Mouse (Mus musculus): Measurements from ENCODE around the gene Glp2r. TPM values are rescaled to one million over a fixed set of nuclear protein-coding genes. Genes with fewer than 3 reads are reported as not detected.
A peak's percentile ranks its signal among the peaks of the same experiment; 100 is the strongest.

Glp2r gene
- polyA plus RNA-seq, 1 experiment, result 0.03 TPM

GRCm38 (mm10) chr11:67723231-67724013 is 47.5 kb downstream of the Glp2r start:
- 75% methylated on average over 8 of the region's 8 CpGs for WGBS
- TF ChIP-seq CTCF (IDR thresholded peaks at IDR 0.05; ENCODE audit: borderline replicate concordance, insufficient read depth, low read depth, low read length), result no peak
- TF ChIP-seq POLR2A (IDR thresholded peaks at IDR 0.05; ENCODE audit: borderline replicate concordance, insufficient read depth, low read length), result no peak
- Histone ChIP-seq H3K27ac (ENCODE audit: insufficient read depth, low read length) (no peak overlapping the region), H3K27me3 (ENCODE audit: control insufficient read depth, insufficient read depth, low read length) (no peaks in the 10 kb centered on the region), H3K4me3 (replicated peaks; ENCODE audit: insufficient read depth, low read depth, low read length) (no peak overlapping the region), H3K4me1 (ENCODE audit: control insufficient read depth, insufficient read depth, low read length) (no peaks in the 10 kb centered on the region)
- no peak for DNase-seq

- 63% methylated on average over 7 of the region's 7 CpGs for WGBS
- TF ChIP-seq CTCF (IDR thresholded peaks at IDR 0.05; ENCODE audit: borderline replicate concordance, insufficient read depth, low read depth, low read length) (no peak), POLR2A (IDR thresholded peaks at IDR 0.05; ENCODE audit: borderline replicate concordance, insufficient read depth, low read length) (no peak)
- DNase-seq, result no peak
- H3K4me3 ChIP-seq (replicated peaks; ENCODE audit: insufficient read depth, low read depth, low read length), result no peak overlapping the region
- no peaks in the 10 kb centered on the region for H3K27me3 ChIP-seq (ENCODE audit: control insufficient read depth, insufficient read depth, low read length)
- no peaks in the 10 kb centered on the region for H3K4me1 ChIP-seq (ENCODE audit: control insufficient read depth, insufficient read depth, low read length)
- no peak overlapping the region for H3K27ac ChIP-seq (ENCODE audit: insufficient read depth, low read length)
Observed at GRCm38 (mm10) chr11:67722399-67723156, 48.4 kb downstream of the Glp2r start.

GRCm38 (mm10) chr11:67721485-67721884 is 49.5 kb downstream of the Glp2r start:
- Histone ChIP-seq H3K4me3 (replicated peaks; ENCODE audit: insufficient read depth, low read depth, low read length) (no peak overlapping the region), H3K4me1 (ENCODE audit: control insufficient read depth, insufficient read depth, low read length) (no peaks in the 10 kb centered on the region), H3K27ac (ENCODE audit: insufficient read depth, low read length) (no peak overlapping the region), H3K27me3 (ENCODE audit: control insufficient read depth, insufficient read depth, low read length) (no peaks in the 10 kb centered on the region)
- no peak for DNase-seq
- TF ChIP-seq CTCF (IDR thresholded peaks at IDR 0.05; ENCODE audit: borderline replicate concordance, insufficient read depth, low read depth, low read length), result no peak
- no peak for TF ChIP-seq POLR2A (IDR thresholded peaks at IDR 0.05; ENCODE audit: borderline replicate concordance, insufficient read depth, low read length)
- 91% methylated on average over 5 of the region's 5 CpGs for WGBS

- DNase-seq, result no peak
Observed at GRCm38 (mm10) chr11:67715382-67715781, 55.6 kb downstream of the Glp2r start.

GRCm38 (mm10) chr11:67712976-67713375 is 58.0 kb downstream of the Glp2r start:
- Histone ChIP-seq H3K4me3 (replicated peaks; ENCODE audit: insufficient read depth, low read depth, low read length) (no peak overlapping the region), H3K27ac (ENCODE audit: insufficient read depth, low read length) (no peak overlapping the region), H3K4me1 (ENCODE audit: control insufficient read depth, insufficient read depth, low read length) (no peaks in the 10 kb centered on the region), H3K27me3 (ENCODE audit: control insufficient read depth, insufficient read depth, low read length) (no peaks in the 10 kb centered on the region)
- TF ChIP-seq CTCF (IDR thresholded peaks at IDR 0.05; ENCODE audit: borderline replicate concordance, insufficient read depth, low read depth, low read length), result no peak
- no peak for TF ChIP-seq POLR2A (IDR thresholded peaks at IDR 0.05; ENCODE audit: borderline replicate concordance, insufficient read depth, low read length)
- peak in 1 of 2 experiments; percentile 22 for DNase-seq
- 47% methylated on average over 4 of the region's 4 CpGs for WGBS

More at GRCm38 (mm10) chr11:67715382-67715781, 55.6 kb downstream of the Glp2r start:
- Histone ChIP-seq H3K4me3 (replicated peaks; ENCODE audit: insufficient read depth, low read depth, low read length) (no peak overlapping the region), H3K4me1 (ENCODE audit: control insufficient read depth, insufficient read depth, low read length) (no peaks in the 10 kb centered on the region), H3K27me3 (ENCODE audit: control insufficient read depth, insufficient read depth, low read length) (no peaks in the 10 kb centered on the region), H3K27ac (ENCODE audit: insufficient read depth, low read length) (no peak overlapping the region)
- WGBS, result 91% methylated on average over 4 of the region's 4 CpGs
- TF ChIP-seq POLR2A (IDR thresholded peaks at IDR 0.05; ENCODE audit: borderline replicate concordance, insufficient read depth, low read length), result no peak

GRCm38 (mm10) chr11:67694703-67695376 is 76.1 kb downstream of the Glp2r start, which contains the start of gene Rcvrn:
Gene Rcvrn, plus strand, starts transcription at chr11:67695326.
- no peaks in the 10 kb centered on the region for H3K27me3 ChIP-seq (ENCODE audit: control insufficient read depth, insufficient read depth, low read length)
- 77% methylated on average over 7 of the region's 7 CpGs for WGBS
- H3K4me3 ChIP-seq (replicated peaks; ENCODE audit: insufficient read depth, low read depth, low read length), result no peak within 1 kb of the TSS
- no peak for TF ChIP-seq POLR2A (IDR thresholded peaks at IDR 0.05; ENCODE audit: borderline replicate concordance, insufficient read depth, low read length)
- TF ChIP-seq CTCF (IDR thresholded peaks at IDR 0.05; ENCODE audit: borderline replicate concordance, insufficient read depth, low read depth, low read length), result no peak
- no peak within 1 kb of the TSS for H3K27ac ChIP-seq (ENCODE audit: insufficient read depth, low read length)
- no peaks in the 10 kb centered on the region for H3K4me1 ChIP-seq (ENCODE audit: control insufficient read depth, insufficient read depth, low read length)
- DNase-seq, result no peak

GRCm38 (mm10) chr11:67686109-67686508 is 84.8 kb downstream of the Glp2r start:
- Histone ChIP-seq H3K27me3 (ENCODE audit: control insufficient read depth, insufficient read depth, low read length) (no peaks in the 10 kb centered on the region), H3K4me1 (ENCODE audit: control insufficient read depth, insufficient read depth, low read length) (peaks cover 7% of the 10 kb centered on the region), H3K4me3 (replicated peaks; ENCODE audit: insufficient read depth, low read depth, low read length) (no peak overlapping the region), H3K27ac (ENCODE audit: insufficient read depth, low read length) (no peak overlapping the region)
- 67% methylated on average over 2 of the region's 2 CpGs for WGBS
- TF ChIP-seq POLR2A (IDR thresholded peaks at IDR 0.05; ENCODE audit: borderline replicate concordance, insufficient read depth, low read length) (no peak), CTCF (IDR thresholded peaks at IDR 0.05; ENCODE audit: borderline replicate concordance, insufficient read depth, low read depth, low read length) (no peak)
- DNase-seq, result no peak
